Mouse (Mus musculus): Measurements from ENCODE around the gene Cd8a. TPM values are rescaled to one million over a fixed set of nuclear protein-coding genes. Genes with fewer than 3 reads are reported as not detected.

The Cd8a gene
- polyA plus RNA-seq, 1 experiment from 2014 or later: not detected

DNA sequence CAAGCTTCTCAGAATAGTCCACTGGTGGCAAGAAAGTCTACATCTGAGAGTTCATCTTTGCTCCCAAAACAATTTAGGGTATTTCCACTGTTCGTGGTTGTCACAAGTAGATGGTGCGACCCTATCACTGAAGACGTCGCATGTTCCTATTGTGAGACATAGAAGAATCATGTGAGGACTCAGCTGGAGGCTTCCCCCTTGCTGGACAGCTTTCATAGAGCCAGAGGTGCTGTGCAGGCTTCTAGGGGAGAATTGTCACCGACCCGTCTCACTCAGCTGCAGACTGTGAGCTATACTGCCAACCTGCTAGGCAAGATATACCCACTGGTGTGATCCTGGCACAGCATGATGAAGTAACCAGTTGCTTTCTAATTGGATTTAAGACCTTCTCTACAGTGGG, 21.0 kb upstream of the Cd8a start:
- WGBS: 89% methylated on average over 6 of the region's 6 CpGs

DNA sequence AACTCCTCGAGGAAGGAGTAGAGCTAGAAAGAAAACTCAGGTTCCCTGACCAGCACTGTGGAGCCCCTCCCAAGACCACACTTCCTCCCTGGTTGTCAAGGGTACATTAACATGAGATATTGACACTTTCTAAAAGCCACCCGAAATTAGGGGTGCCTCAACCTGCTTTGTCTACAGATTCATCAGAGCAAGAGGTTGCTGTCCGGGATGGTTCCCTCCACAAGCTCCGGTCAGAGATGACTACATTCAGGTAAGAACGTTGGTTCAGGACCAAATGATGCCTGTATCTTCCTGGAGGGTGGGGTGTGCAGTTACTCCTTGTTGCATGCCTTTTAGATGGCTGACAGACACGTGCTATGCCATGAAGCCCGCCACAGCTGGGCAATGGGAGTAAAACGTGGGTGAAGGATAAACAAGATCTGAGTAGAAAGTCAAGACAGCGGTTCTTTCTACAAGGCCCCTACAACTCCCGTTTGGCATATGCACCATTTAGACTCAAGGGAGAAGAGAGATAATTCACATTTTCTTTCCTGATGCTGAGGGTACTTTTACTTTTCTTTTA, 20.3 kb upstream of the Cd8a start:
- no peak for TF ChIP-seq CTCF (IDR thresholded peaks at IDR 0.05; ENCODE audit: low read depth)
- no peak overlapping the region for H3K4me3 ChIP-seq (ENCODE audit: low read depth, low read length)
- no peak overlapping the region for H3K4me2 ChIP-seq
- ATAC-seq (ENCODE audit: insufficient read depth): no peak
- H3K4me1 ChIP-seq (ENCODE audit: insufficient read depth): no peaks in the 10 kb centered on the region
- no peak for DNase-seq
- 73% methylated on average over 10 of the region's 10 CpGs for WGBS
- H3K9me3 ChIP-seq (ENCODE audit: low read depth, low read length): no peaks in the 10 kb centered on the region
- no peaks in the 10 kb centered on the region for H3K36me3 ChIP-seq (ENCODE audit: insufficient read depth)
- no peak overlapping the region for H3K27ac ChIP-seq (ENCODE audit: low read depth)
- H3K9ac ChIP-seq: no peak overlapping the region
- H3K27me3 ChIP-seq (ENCODE audit: insufficient read depth, low read length): no peaks in the 10 kb centered on the region

More for the DNA sequence above, 21.0 kb upstream of the Cd8a start:
- H3K4me2 ChIP-seq: no peak overlapping the region
- H3K27me3 ChIP-seq (ENCODE audit: insufficient read depth, low read length): no peaks in the 10 kb centered on the region
- no peaks in the 10 kb centered on the region for H3K36me3 ChIP-seq (ENCODE audit: insufficient read depth)
- H3K27ac ChIP-seq (ENCODE audit: low read depth): no peak overlapping the region
- ATAC-seq (ENCODE audit: insufficient read depth) (no peak), DNase-seq (no peak)
- H3K9me3 ChIP-seq (ENCODE audit: low read depth, low read length): no peaks in the 10 kb centered on the region
- H3K4me1 ChIP-seq (ENCODE audit: insufficient read depth): no peaks in the 10 kb centered on the region
- no peak for TF ChIP-seq CTCF (IDR thresholded peaks at IDR 0.05; ENCODE audit: low read depth)
- no peak overlapping the region for H3K9ac ChIP-seq
- no peak overlapping the region for H3K4me3 ChIP-seq (ENCODE audit: low read depth, low read length)

DNA sequence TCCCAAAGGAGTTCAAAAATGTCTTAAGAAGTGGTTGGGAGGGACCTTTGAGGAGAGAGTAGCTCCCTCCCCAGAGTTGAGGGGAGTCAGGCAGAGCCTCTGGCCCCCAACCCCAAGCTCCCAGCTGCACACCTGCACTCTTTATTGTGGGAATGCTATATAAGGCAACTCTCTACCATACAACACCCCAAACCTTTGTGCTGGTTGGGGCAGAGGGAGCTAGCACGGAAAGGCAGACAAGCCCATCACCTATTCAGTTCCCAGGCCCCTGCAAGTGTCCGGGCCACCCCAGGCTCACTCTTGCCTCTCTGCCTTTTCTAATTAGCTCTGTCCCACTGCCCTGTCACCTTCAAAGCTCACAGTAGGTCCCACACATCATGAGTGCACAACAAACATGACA, 19.5 kb upstream of the Cd8a start:
- 77% methylated on average over 2 of the region's 2 CpGs for WGBS
- H3K4me3 ChIP-seq (ENCODE audit: low read depth, low read length): no peak overlapping the region
- TF ChIP-seq CTCF (IDR thresholded peaks at IDR 0.05; ENCODE audit: low read depth): no peak
- H3K4me1 ChIP-seq (ENCODE audit: insufficient read depth): no peaks in the 10 kb centered on the region
- no peak overlapping the region for H3K9ac ChIP-seq
- ATAC-seq (ENCODE audit: insufficient read depth): no peak
- no peaks in the 10 kb centered on the region for H3K9me3 ChIP-seq (ENCODE audit: low read depth, low read length)
- DNase-seq: no peak
- H3K27ac ChIP-seq (ENCODE audit: low read depth): no peak overlapping the region
- H3K4me2 ChIP-seq: no peak overlapping the region
- H3K36me3 ChIP-seq (ENCODE audit: insufficient read depth): no peaks in the 10 kb centered on the region
- H3K27me3 ChIP-seq (ENCODE audit: insufficient read depth, low read length): no peaks in the 10 kb centered on the region

DNA sequence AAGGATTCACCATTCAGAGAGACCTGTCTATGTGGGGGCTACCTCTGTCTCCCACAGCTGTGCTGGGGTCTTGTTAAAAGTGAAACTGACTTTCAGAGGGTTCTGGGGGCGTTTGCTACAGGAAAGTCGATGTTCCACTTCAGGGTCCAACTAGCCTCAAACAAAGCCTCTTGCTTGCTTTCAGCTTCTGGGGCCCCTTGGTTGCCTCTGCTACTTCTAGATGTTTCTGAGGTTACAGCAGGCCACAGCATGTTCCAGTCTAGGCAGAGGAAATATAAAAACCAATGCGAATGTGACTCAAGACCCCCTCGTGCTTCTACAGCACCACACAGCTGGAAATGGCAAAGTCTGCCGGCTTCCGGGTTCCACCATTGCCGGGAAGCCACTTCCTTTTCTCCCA, 15.7 kb upstream of the Cd8a start:
- Histone ChIP-seq H3K4me1 (ENCODE audit: insufficient read depth) (no peaks in the 10 kb centered on the region), H3K36me3 (ENCODE audit: insufficient read depth) (no peaks in the 10 kb centered on the region), H3K4me3 (ENCODE audit: low read depth, low read length) (no peak overlapping the region), H3K9ac (no peak overlapping the region), H3K9me3 (ENCODE audit: low read depth, low read length) (no peaks in the 10 kb centered on the region), H3K4me2 (no peak overlapping the region), H3K27me3 (ENCODE audit: insufficient read depth, low read length) (no peaks in the 10 kb centered on the region), H3K27ac (ENCODE audit: low read depth) (no peak overlapping the region)
- no peak for DNase-seq
- WGBS: 83% methylated on average over 7 of the region's 7 CpGs
- no peak for TF ChIP-seq CTCF (IDR thresholded peaks at IDR 0.05; ENCODE audit: low read depth)
- ATAC-seq (ENCODE audit: insufficient read depth): no peak

DNA sequence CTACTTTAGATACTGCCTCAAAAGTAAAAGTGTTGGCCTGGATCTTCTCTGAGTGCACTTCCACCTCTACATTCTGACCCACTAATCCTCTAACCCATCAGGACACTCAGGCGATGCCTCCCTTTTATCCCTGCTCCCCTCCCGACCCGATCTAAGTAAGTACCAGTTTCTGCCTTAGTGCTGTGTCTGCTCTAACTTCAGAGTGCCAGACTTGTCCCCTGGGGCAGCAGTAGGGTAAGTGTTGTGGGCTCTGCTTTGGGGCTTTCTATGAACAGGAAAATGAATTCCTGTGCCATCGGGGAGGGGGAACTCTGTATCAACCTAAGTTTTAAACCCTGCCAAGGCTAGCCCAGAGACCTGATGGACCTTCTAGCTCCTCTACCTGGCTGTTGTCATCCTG, 13.0 kb upstream of the Cd8a start:
- DNase-seq (no peak), ATAC-seq (ENCODE audit: insufficient read depth) (no peak)
- Histone ChIP-seq H3K4me3 (ENCODE audit: low read depth, low read length) (no peak overlapping the region), H3K4me2 (no peak overlapping the region), H3K4me1 (ENCODE audit: insufficient read depth) (no peaks in the 10 kb centered on the region), H3K9ac (no peak overlapping the region), H3K9me3 (ENCODE audit: low read depth, low read length) (no peaks in the 10 kb centered on the region), H3K27me3 (ENCODE audit: insufficient read depth, low read length) (no peaks in the 10 kb centered on the region), H3K36me3 (ENCODE audit: insufficient read depth) (no peaks in the 10 kb centered on the region), H3K27ac (ENCODE audit: low read depth) (no peak overlapping the region)
- no peak for TF ChIP-seq CTCF (IDR thresholded peaks at IDR 0.05; ENCODE audit: low read depth)
- WGBS: 79% methylated on average over 4 of the region's 4 CpGs

DNA sequence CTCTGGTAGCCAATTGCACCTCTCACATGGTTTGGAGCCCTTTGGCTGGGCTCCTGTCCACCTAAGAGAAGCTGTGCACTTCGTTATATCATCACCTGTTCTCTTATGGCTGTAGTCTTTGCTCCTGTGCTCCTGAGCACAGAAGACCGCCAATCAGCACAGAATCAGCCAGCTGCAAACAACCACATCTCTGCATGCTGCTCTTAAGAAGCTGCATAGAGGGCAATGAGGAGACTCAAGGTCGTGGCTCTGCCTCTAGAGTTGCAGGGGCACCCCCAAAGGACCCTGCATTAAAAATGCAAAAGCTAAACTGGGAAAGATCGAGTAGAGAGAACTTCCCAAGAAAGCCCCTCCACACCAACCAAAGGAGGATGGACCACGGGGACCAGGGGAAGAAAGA, 12.5 kb upstream of the Cd8a start:
- H3K27ac ChIP-seq (ENCODE audit: low read depth): no peak overlapping the region
- no peaks in the 10 kb centered on the region for H3K36me3 ChIP-seq (ENCODE audit: insufficient read depth)
- H3K9ac ChIP-seq: no peak overlapping the region
- no peaks in the 10 kb centered on the region for H3K4me1 ChIP-seq (ENCODE audit: insufficient read depth)
- no peaks in the 10 kb centered on the region for H3K27me3 ChIP-seq (ENCODE audit: insufficient read depth, low read length)
- 67% methylated on average over 5 of the region's 5 CpGs for WGBS
- ATAC-seq (ENCODE audit: insufficient read depth) (no peak), DNase-seq (no peak)
- TF ChIP-seq CTCF (IDR thresholded peaks at IDR 0.05; ENCODE audit: low read depth): no peak
- H3K4me3 ChIP-seq (ENCODE audit: low read depth, low read length): no peak overlapping the region
- no peaks in the 10 kb centered on the region for H3K9me3 ChIP-seq (ENCODE audit: low read depth, low read length)
- no peak overlapping the region for H3K4me2 ChIP-seq

DNA sequence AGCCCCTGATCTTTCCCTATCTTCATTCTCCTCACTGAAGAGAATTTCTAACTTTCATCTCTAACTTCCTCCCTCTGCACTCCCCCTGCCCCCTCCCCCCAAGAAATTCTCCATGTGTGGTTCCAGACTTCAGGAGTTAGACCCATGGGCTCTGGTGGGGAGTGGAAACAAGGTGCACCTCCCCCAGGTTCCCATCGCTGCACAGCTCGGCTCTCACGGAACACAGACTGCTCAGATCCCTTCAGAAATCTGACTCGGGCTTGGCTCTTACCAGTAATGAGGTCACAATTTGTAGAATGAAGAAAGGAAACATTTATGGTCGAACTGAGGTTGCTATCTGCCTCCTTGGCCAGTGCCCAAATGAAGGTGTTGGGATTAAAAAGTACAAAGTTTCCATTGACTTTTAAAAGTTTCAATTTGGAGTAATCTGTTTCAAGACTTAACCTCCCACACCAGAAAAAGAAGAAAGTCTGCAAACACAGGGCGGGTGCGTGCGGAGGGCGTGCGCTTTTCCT, 12.0 kb upstream of the Cd8a start:
- no peaks in the 10 kb centered on the region for H3K4me1 ChIP-seq (ENCODE audit: insufficient read depth)
- 74% methylated on average over 10 of the region's 10 CpGs for WGBS
- ATAC-seq (ENCODE audit: insufficient read depth) (no peak), DNase-seq (no peak)
- H3K9me3 ChIP-seq (ENCODE audit: low read depth, low read length): no peaks in the 10 kb centered on the region
- no peaks in the 10 kb centered on the region for H3K27me3 ChIP-seq (ENCODE audit: insufficient read depth, low read length)
- H3K9ac ChIP-seq: no peak overlapping the region
- no peak overlapping the region for H3K4me2 ChIP-seq
- H3K36me3 ChIP-seq (ENCODE audit: insufficient read depth): no peaks in the 10 kb centered on the region
- no peak overlapping the region for H3K27ac ChIP-seq (ENCODE audit: low read depth)
- no peak overlapping the region for H3K4me3 ChIP-seq (ENCODE audit: low read depth, low read length)
- no peak for TF ChIP-seq CTCF (IDR thresholded peaks at IDR 0.05; ENCODE audit: low read depth)

DNA sequence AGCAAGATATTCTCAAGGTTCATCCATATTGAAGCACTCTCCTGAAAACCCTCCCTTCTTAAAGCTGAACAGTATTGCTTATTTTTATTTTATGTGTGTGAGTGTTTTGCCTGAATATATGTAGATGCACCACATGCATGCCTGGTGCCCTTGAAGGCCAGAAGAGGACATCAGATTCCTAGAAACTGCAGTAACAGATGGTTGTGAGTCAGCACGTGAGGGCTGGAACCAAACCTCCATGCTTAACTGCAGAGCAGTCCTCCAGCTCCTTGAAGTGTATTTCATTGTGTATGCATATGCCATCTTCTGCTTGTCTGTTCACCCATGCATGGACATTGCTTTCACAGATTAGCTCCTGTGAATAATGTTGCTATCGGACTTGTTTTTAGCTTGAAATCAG, 9.2 kb upstream of the Cd8a start:
- H3K27me3 ChIP-seq (ENCODE audit: insufficient read depth, low read length): no peaks in the 10 kb centered on the region
- no peak for TF ChIP-seq CTCF (IDR thresholded peaks at IDR 0.05; ENCODE audit: low read depth)
- no peaks in the 10 kb centered on the region for H3K4me1 ChIP-seq (ENCODE audit: insufficient read depth)
- DNase-seq (no peak), ATAC-seq (ENCODE audit: insufficient read depth) (no peak)
- no peaks in the 10 kb centered on the region for H3K36me3 ChIP-seq (ENCODE audit: insufficient read depth)
- no peak overlapping the region for H3K9ac ChIP-seq
- no peaks in the 10 kb centered on the region for H3K9me3 ChIP-seq (ENCODE audit: low read depth, low read length)
- 75% methylated on average over 2 of the region's 2 CpGs for WGBS
- no peak overlapping the region for H3K4me3 ChIP-seq (ENCODE audit: low read depth, low read length)
- no peak overlapping the region for H3K4me2 ChIP-seq
- no peak overlapping the region for H3K27ac ChIP-seq (ENCODE audit: low read depth)

Measured in lung, embryonic 14.5 days (tissue).